Mouse (Mus musculus): ENCODE results near the gene Kif6. TPM values are rescaled to one million over a fixed set of nuclear protein-coding genes. Genes with fewer than 3 reads are reported as not detected.

Gene Kif6
- total RNA-seq, 1 experiment, result 0.36 TPM

DNA sequence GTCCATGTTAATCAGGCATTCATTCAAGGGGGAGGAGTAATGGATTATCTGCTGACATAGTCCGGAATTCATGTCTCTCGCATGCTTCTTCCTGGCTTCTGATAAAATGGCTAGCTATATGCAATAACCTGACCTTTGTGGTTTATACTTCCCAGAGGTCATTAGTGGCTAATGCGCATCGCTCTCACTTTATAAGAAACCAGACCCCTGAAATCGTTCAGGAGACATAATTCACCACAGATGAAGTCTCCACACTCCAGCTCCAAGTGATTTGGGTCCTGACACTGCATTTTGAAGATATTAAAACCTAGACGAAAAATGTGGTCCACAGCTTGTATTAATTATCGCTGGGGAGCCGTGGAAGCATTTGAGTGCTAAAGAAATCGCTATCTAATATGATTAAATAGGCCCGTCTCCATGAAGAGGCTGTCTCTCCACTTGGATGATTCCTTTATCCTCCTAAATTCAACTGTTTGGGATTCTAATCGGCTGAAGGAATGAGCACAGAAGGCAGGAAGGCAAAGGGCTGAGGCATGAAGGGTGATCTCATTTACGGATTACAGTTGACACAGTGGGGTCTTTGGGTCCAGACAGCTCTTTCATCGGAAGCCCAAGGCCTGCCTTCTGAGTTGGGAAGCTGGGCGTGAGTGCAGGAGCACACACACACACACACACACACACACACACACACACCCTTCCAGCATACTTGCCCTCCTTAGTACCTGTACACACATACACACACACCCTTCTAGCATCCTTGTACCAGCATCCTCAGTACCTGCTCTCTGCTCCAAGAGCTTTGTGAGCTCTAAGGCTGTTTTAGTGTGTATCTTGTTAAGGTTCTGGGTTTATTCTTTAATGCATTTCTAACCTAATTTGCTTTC, 128.9 kb downstream of the Kif6 start:
- in situ Hi-C loops (cut with MboI; ENCODE audit: low sequenced_read_pairs in 2 of 2, unreplicated experiment in 2 of 2), result no loop called here
- no peak overlapping the region for H3K27ac ChIP-seq (ENCODE audit: insufficient read depth, low read depth, low read length, poor library complexity, severe bottlenecking)
- no peak overlapping the region for H3K4me3 ChIP-seq (ENCODE audit: insufficient read depth in 1 of 2, low read depth in 1 of 2, low read length in 2 of 2, poor library complexity in 1 of 2, severe bottlenecking in 1 of 2)
- TF ChIP-seq ZNF384 (IDR thresholded peaks at IDR 0.05; ENCODE audit: low read depth, low read length), result no peak
- TF ChIP-seq ZC3H11A (IDR thresholded peaks at IDR 0.05; ENCODE audit: borderline replicate concordance, low read depth, low read length), result no peak
- TF ChIP-seq CHD2 (IDR thresholded peaks at IDR 0.05; ENCODE audit: low read depth, low read length), result no peak
- no peak for TF ChIP-seq HCFC1 (IDR thresholded peaks at IDR 0.05; ENCODE audit: borderline replicate concordance, insufficient read depth, low read length)
- no peak for TF ChIP-seq MAFK (IDR thresholded peaks at IDR 0.05; ENCODE audit: insufficient read depth, low read depth, low read length)
- no peaks in the 10 kb centered on the region for H3K4me1 ChIP-seq (ENCODE audit: control insufficient read depth in 2 of 2, insufficient read depth in 2 of 2, low read length in 2 of 2, poor library complexity in 1 of 2)
- no peak overlapping the region for H3K9ac ChIP-seq (ENCODE audit: insufficient read depth, low read depth, low read length, poor library complexity, severe bottlenecking)
- no peak for DNase-seq (ENCODE audit: low read depth, low spot score)
- no peaks in the 10 kb centered on the region for H3K36me3 ChIP-seq (ENCODE audit: control insufficient read depth, insufficient read depth, low read length, poor library complexity, severe bottlenecking)
- H3K9me3 ChIP-seq (ENCODE audit: control insufficient read depth, insufficient read depth, low read depth, low read length), result no peaks in the 10 kb centered on the region

DNA sequence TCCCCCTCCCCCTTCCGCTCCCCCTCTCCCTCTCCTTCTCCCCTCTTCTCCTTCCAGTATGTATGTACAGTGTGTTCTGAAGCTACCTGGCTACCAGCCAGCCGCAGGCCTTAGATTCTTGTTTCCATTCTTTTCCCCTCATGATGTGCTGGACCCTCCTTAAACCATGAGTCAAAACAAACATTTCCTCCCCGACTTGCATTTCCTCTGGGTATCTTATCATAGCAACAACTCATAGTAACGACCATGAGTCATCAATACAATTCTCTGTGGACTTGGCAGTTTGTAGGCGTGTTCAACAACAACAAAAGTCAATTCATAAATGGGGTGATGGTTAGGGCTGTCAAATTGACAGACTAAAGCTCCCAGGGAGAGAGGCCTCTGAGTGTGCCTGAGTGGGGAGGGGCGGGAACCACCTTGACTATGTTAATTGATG, 136.0 kb downstream of the Kif6 start:
- in situ Hi-C loops (cut with MboI; ENCODE audit: low sequenced_read_pairs in 2 of 2, unreplicated experiment in 2 of 2), result no loop called here
- no peaks in the 10 kb centered on the region for H3K36me3 ChIP-seq (ENCODE audit: control insufficient read depth, insufficient read depth, low read length, poor library complexity, severe bottlenecking)
- H3K4me3 ChIP-seq (ENCODE audit: insufficient read depth in 1 of 2, low read depth in 1 of 2, low read length in 2 of 2, poor library complexity in 1 of 2, severe bottlenecking in 1 of 2), result no peak overlapping the region
- H3K9ac ChIP-seq (ENCODE audit: insufficient read depth, low read depth, low read length, poor library complexity, severe bottlenecking), result no peak overlapping the region
- H3K27ac ChIP-seq (ENCODE audit: insufficient read depth, low read depth, low read length, poor library complexity, severe bottlenecking), result no peak overlapping the region
- no peaks in the 10 kb centered on the region for H3K4me1 ChIP-seq (ENCODE audit: control insufficient read depth in 2 of 2, insufficient read depth in 2 of 2, low read length in 2 of 2, poor library complexity in 1 of 2)
- no peaks in the 10 kb centered on the region for H3K9me3 ChIP-seq (ENCODE audit: control insufficient read depth, insufficient read depth, low read depth, low read length)
- no peak for DNase-seq (ENCODE audit: low read depth, low spot score)
- TF ChIP-seq ZNF384 (IDR thresholded peaks at IDR 0.05; ENCODE audit: low read depth, low read length) (no peak), MAFK (IDR thresholded peaks at IDR 0.05; ENCODE audit: insufficient read depth, low read depth, low read length) (no peak)

DNA sequence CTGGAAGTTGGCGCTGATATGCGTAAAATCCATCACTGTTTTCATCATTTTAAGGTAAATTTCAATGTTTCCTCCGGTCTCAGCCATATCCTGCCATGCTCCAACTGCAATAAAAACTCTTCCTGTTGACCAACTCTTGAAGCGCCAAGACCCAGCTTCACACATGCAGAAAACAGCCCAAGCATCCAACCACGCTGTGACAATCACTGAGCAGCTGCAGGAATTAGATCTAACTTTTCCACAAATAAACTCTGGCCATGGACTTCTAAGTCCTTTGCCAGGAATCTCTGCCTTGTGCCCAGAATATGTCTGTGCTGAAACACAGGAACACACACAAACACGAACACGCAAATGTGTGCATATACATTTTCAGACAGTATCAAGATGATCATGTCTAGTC, 138.9 kb downstream of the Kif6 start:
- H3K36me3 ChIP-seq (ENCODE audit: control insufficient read depth, insufficient read depth, low read length, poor library complexity, severe bottlenecking), result no peaks in the 10 kb centered on the region
- no peak overlapping the region for H3K27ac ChIP-seq (ENCODE audit: insufficient read depth, low read depth, low read length, poor library complexity, severe bottlenecking)
- no peaks in the 10 kb centered on the region for H3K4me1 ChIP-seq (ENCODE audit: control insufficient read depth in 2 of 2, insufficient read depth in 2 of 2, low read length in 2 of 2, poor library complexity in 1 of 2)
- H3K9ac ChIP-seq (ENCODE audit: insufficient read depth, low read depth, low read length, poor library complexity, severe bottlenecking), result no peak overlapping the region
- in situ Hi-C loops (cut with MboI; ENCODE audit: low sequenced_read_pairs in 2 of 2, unreplicated experiment in 2 of 2), result no loop called here
- no peaks in the 10 kb centered on the region for H3K9me3 ChIP-seq (ENCODE audit: control insufficient read depth, insufficient read depth, low read depth, low read length)
- no peak for DNase-seq (ENCODE audit: low read depth, low spot score)
- TF ChIP-seq ZNF384 (IDR thresholded peaks at IDR 0.05; ENCODE audit: low read depth, low read length) (no peak), CHD2 (IDR thresholded peaks at IDR 0.05; ENCODE audit: low read depth, low read length) (no peak), HCFC1 (IDR thresholded peaks at IDR 0.05; ENCODE audit: borderline replicate concordance, insufficient read depth, low read length) (no peak), ZC3H11A (IDR thresholded peaks at IDR 0.05; ENCODE audit: borderline replicate concordance, low read depth, low read length) (no peak), MAFK (IDR thresholded peaks at IDR 0.05; ENCODE audit: insufficient read depth, low read depth, low read length) (no peak)
- no peak overlapping the region for H3K4me3 ChIP-seq (ENCODE audit: insufficient read depth in 1 of 2, low read depth in 1 of 2, low read length in 2 of 2, poor library complexity in 1 of 2, severe bottlenecking in 1 of 2)

DNA sequence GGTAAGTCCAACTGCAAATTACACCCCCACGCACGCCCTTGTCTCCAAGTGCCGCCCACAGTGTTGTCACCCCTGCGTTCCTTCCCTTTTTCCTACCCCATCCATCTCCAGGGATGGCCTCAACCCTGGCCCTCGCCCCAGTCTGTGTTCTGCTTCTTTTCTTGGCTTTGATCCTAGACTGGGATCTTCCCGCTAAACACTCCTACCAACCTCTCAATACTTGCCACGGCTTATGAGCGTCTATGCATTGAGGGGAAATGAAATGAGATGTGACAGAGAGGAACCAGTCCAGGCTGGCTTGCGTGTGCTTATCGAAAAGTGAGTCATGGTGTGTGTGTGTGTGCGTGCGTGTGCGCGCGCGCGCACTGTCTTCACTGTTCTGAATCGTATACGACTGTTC, 141.9 kb downstream of the Kif6 start:
- in situ Hi-C loops (cut with MboI; ENCODE audit: low sequenced_read_pairs in 2 of 2, unreplicated experiment in 2 of 2), result no loop called here
- Histone ChIP-seq H3K27ac (ENCODE audit: insufficient read depth, low read depth, low read length, poor library complexity, severe bottlenecking) (no peak overlapping the region), H3K9me3 (ENCODE audit: control insufficient read depth, insufficient read depth, low read depth, low read length) (no peaks in the 10 kb centered on the region), H3K9ac (ENCODE audit: insufficient read depth, low read depth, low read length, poor library complexity, severe bottlenecking) (no peak overlapping the region), H3K36me3 (ENCODE audit: control insufficient read depth, insufficient read depth, low read length, poor library complexity, severe bottlenecking) (no peaks in the 10 kb centered on the region), H3K4me3 (ENCODE audit: insufficient read depth in 1 of 2, low read depth in 1 of 2, low read length in 2 of 2, poor library complexity in 1 of 2, severe bottlenecking in 1 of 2) (no peak overlapping the region), H3K4me1 (ENCODE audit: control insufficient read depth in 2 of 2, insufficient read depth in 2 of 2, low read length in 2 of 2, poor library complexity in 1 of 2) (no peaks in the 10 kb centered on the region)
- no peak for TF ChIP-seq HCFC1 (IDR thresholded peaks at IDR 0.05; ENCODE audit: borderline replicate concordance, insufficient read depth, low read length)
- TF ChIP-seq ZC3H11A (IDR thresholded peaks at IDR 0.05; ENCODE audit: borderline replicate concordance, low read depth, low read length), result no peak
- no peak for TF ChIP-seq CHD2 (IDR thresholded peaks at IDR 0.05; ENCODE audit: low read depth, low read length)
- TF ChIP-seq ZNF384 (IDR thresholded peaks at IDR 0.05; ENCODE audit: low read depth, low read length), result no peak
- TF ChIP-seq MAFK (IDR thresholded peaks at IDR 0.05; ENCODE audit: insufficient read depth, low read depth, low read length), result no peak
- DNase-seq (ENCODE audit: low read depth, low spot score), result no peak

Measured in ES-E14 (cell line).